Mouse (Mus musculus) CH12.LX (cell line): ENCODE results near the gene Thsd4.

ENCODE experiments used
- CHD1 ChIP-seq: IDR thresholded peaks from 2 replicates; pipeline ENCODE4 v1.6.1; 2012; ENCODE audit warnings: low read depth, low read length, improper control_type of control experiment, inconsistent platforms
- CTCF ChIP-seq, 2 experiments: IDR thresholded peaks in 1 of 2; conservative IDR thresholded peaks in 1 of 2; 2 replicates each; pipeline ENCODE4 v1.5.1; 2011 to 2012; ENCODE audit warnings: low read depth in 2 of 2, low read length in 2 of 2, improper control_type of control experiment in 1 of 2, inconsistent platforms in 1 of 2, mild to moderate bottlenecking in 1 of 2, moderate library complexity in 1 of 2
- E2F4 ChIP-seq: IDR thresholded peaks from 2 replicates; pipeline ENCODE4 v1.6.1; 2011; ENCODE audit warnings: low read depth, low read length, improper control_type of control experiment; ENCODE audit not compliant: insufficient replicate concordance
- EP300 ChIP-seq: IDR thresholded peaks from 2 replicates; pipeline ENCODE4 v1.6.1; 2011; ENCODE audit warnings: low read length, improper control_type of control experiment
- KAT2A ChIP-seq: IDR thresholded peaks from 2 replicates; pipeline ENCODE4 v1.6.1; 2012; ENCODE audit warnings: low read length, improper control_type of control experiment, inconsistent platforms; ENCODE audit not compliant: insufficient replicate concordance
- MEF2A ChIP-seq: IDR thresholded peaks from 2 replicates; pipeline ENCODE4 v1.6.1; 2014; ENCODE audit warnings: low read depth, mild to moderate bottlenecking, inconsistent platforms, low read length, improper control_type of control experiment, borderline replicate concordance
- POLR2A ChIP-seq: IDR thresholded peaks from 2 replicates; pipeline ENCODE4 v1.6.1; 2011; ENCODE audit warnings: low read depth, mild to moderate bottlenecking, improper control_type of control experiment, low read length
- SMC3 ChIP-seq: IDR thresholded peaks from 2 replicates; pipeline ENCODE4 v1.6.1; 2011; ENCODE audit warnings: low read depth, low read length, improper control_type of control experiment
- TCF12 ChIP-seq: IDR thresholded peaks from 2 replicates; pipeline ENCODE4 v1.6.1; 2014; ENCODE audit warnings: low read depth, mild to moderate bottlenecking, inconsistent platforms, low read length, improper control_type of control experiment
- UBTF ChIP-seq: IDR thresholded peaks from 2 replicates; pipeline ENCODE4 v1.6.1; 2012; ENCODE audit warnings: low read depth, mild to moderate bottlenecking, inconsistent platforms, low read length, improper control_type of control experiment, moderate library complexity
- USF1 ChIP-seq: IDR thresholded peaks from 2 replicates; pipeline ENCODE4 v1.6.1; 2014; ENCODE audit warnings: low read depth, mild to moderate bottlenecking, inconsistent platforms, low read length, improper control_type of control experiment

GRCm38 (mm10) chr9:60034883-60035282 lies 487.0 kb downstream of the Thsd4 start:
- TF ChIP-seq CTCF (conservative IDR thresholded peaks at IDR 0.05 in 1 of 2, IDR thresholded peaks at IDR 0.05 in 1 of 2; ENCODE audit: low read depth in 2 of 2, low read length in 2 of 2) (no peak), KAT2A (no peak), MEF2A (no peak), EP300 (no peak), SMC3 (no peak), POLR2A (no peak), UBTF (no peak), USF1 (no peak), TCF12 (no peak), CHD1 (no peak), E2F4 (no peak)
